Mouse (Mus musculus): ENCODE measurements around the gene Gm26620.

The Gm26620 gene

DNA sequence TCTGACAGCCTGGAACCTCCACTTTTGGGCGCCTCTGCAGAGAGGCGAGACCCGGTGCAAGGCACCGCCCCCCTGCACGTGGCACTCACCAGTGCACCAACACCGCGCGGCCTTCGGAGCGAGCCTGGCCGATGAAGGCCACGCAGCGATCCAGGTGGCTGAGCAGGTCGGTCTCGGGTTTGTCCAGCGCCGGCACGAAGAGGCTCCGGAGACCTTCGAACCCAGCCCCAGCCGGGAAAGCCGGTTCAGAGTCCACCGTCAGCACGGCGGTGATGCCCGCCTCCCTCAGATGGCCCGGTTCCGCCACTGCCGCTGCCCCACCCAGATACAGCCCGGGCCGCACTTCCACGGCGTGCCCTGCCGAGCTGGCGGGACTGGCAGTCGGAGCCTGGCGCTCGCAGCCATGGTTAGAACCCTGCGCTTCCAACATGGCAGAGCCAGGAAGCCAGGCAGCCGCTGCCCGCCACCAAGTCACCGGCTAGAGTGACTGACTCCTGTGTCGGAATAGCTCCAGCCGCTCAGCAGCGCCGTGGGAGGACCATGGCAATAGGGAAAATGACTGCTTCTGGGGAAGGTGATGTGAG is at the start of gene Gm26620, which contains the start of gene Dusp12:
Gene Gm26620 (plus strand): TSS at position 88 of the 584 bp plus-strand sequence.
Gene Dusp12 (minus strand): TSS at position 563 of the 584 bp plus-strand sequence.
- in situ Hi-C loops (cut with MboI, MseI): loop anchor here in 1 of 2 experiments (25.0 kb wide), 1 partner anchor 377 kb away; the partner anchor contains the start of genes Adamts4, B4galt3 and Ndufs2

DNA sequence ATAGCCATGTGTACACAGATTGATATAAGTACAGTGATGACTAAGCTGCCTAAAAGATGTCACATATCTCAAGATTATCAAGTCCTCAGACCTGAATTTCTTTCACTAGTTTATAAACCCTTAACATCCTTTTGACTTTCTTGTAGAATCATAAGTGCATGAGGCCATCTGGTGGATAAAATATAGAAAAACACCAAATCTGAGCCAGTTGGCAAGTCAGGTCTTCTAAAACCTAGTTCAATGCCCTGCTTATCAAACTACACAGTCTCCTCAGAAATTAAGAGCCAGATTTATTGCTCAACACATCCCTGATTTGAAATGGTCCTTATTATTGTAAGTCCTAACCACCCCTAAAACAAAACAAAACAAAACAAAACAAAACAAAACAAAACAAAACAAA is 45.2 kb upstream of the Gm26620 start:
- in situ Hi-C loops (cut with MboI, MseI): loop anchor here (5.0 to 25.0 kb wide), 2 partner anchors 212 to 877 kb away; partner anchors contain the start of gene Hsd17b7 (in 1 of the 2)

- in situ Hi-C loops (cut with MboI, MseI): loop anchor here in 1 of 2 experiments (25.0 kb wide), 1 partner anchor 882 kb away; the partner anchor contains the start of gene Hsd17b7
Observed at GRCm38 (mm10) chr1:170844380-170844779, 40.5 kb upstream of the Gm26620 start.

DNA sequence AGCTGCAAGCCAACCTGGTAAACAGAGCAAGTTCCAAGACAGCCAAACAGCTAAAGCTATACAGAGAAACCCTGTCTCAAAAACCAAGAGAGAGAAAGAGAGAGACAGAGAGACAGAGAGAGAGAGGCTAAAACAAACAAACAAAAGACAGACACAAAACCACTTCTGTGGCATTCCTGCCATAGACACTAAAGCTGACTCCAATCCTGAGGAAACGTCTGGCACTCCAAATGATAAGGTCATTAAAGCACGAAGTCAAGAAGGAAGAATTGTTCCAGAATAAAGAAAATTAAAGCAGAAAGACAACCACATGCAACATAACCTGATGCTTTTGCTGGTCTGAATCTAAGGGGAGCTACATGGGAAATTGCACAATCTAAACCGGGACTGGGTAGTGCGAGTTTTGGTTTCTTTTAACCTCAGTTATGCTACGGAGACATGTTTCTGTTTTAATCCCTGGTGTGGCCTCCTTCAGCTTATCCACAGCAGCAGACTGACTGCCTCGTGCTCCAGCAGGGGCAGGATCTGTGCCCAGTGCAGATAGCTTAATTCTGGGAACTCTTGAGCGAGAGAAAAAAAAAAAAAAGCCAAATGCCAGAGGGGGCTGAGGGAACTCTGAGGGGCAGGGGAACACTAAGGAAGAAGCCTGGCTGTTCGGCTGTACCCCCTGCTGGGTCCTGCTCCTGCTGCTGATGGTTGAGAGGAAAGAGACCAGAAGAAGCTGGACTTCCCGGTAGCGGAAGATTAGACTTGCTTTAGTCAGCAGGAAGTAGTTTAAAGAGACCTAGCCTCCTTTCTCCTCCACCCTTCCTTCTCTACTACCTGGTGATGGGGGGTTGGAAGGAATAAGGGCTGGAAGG is 39.2 kb upstream of the Gm26620 start:
- in situ Hi-C loops (cut with MboI, MseI): loop anchor here in 1 of 2 experiments (25.0 kb wide), 1 partner anchor 883 kb away; the partner anchor contains the start of gene Hsd17b7

DNA sequence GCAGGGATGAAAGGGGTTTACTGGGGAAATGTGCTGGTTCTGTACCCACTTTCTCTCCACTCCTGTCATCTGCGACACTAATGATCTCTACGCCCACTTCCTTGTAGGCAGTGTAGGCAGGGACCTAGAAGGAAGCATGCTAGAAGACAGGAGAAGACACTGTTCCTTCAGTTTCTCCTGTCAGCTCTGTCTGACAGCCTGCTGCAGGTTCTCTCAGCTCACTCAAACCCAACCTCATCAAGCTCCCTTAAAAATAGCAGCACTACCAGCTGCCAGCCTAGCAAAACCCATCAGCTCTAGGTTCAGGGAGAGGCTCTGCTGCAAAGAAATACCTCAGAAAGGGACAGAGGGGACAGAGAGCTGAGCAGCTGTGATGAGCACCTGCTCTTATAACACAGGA is 34.9 kb upstream of the Gm26620 start:
- in situ Hi-C loops (cut with MboI, MseI): loop anchor here (25.0 kb wide), 2 partner anchors 638 to 1662 kb away; partner anchors contain the start of genes Cfap45 (in 1 of the 2), Tagln2 (in 1 of the 2) and Uhmk1 (in 1 of the 2)

- in situ Hi-C loops (cut with MboI, MseI): loop anchor here (25.0 kb wide), 2 partner anchors 639 to 1661 kb away; partner anchors contain the start of genes Cfap45 (in 1 of the 2), Tagln2 (in 1 of the 2) and Uhmk1 (in 1 of the 2)
Observed at GRCm38 (mm10) chr1:170850637-170851624, 33.9 kb upstream of the Gm26620 start.

- in situ Hi-C loops (cut with MboI, MseI): loop anchor here (25.0 kb wide), 2 partner anchors 641 to 1659 kb away; partner anchors contain the start of genes Cfap45 (in 1 of the 2), Tagln2 (in 1 of the 2) and Uhmk1 (in 1 of the 2)
Observed at GRCm38 (mm10) chr1:170853604-170854003, 31.3 kb upstream of the Gm26620 start.

GRCm38 (mm10) chr1:170855056-170855760 is 29.7 kb upstream of the Gm26620 start:
- in situ Hi-C loops (cut with MboI, MseI): loop anchor here (25.0 kb wide), 2 partner anchors 643 to 1657 kb away; partner anchors contain the start of genes Cfap45 (in 1 of the 2), Tagln2 (in 1 of the 2) and Uhmk1 (in 1 of the 2)

DNA sequence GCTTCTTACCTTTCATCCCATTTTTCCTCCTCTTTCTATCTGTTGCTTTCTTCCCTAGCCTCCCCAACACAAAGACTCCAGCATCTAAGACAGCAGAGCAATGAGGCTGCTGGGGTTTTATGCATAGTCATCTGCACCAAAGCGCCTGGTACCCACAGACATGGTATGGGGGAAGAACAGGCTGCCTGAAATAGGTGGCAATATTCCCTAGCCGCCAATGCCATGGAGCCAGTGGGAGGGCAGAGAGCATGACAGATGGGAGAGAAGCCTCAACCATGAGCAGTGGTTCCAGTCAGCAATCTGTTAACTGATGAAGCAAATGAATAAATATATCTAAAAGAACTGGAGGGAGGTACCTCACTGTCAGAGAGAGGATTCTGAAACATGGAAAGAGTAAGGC is 27.5 kb upstream of the Gm26620 start:
- in situ Hi-C loops (cut with MboI, MseI): loop anchor here (25.0 kb wide), 2 partner anchors 645 to 1655 kb away; partner anchors contain the start of genes Cfap45 (in 1 of the 2), Tagln2 (in 1 of the 2) and Uhmk1 (in 1 of the 2)

- in situ Hi-C loops (cut with MboI, MseI): loop anchor here (25.0 kb wide), 2 partner anchors 647 to 1653 kb away; partner anchors contain the start of genes Cfap45 (in 1 of the 2), Tagln2 (in 1 of the 2) and Uhmk1 (in 1 of the 2)
Observed at GRCm38 (mm10) chr1:170858872-170859271, 26.0 kb upstream of the Gm26620 start.

- in situ Hi-C loops (cut with MboI, MseI): loop anchor here (25.0 kb wide), 2 partner anchors 650 to 1650 kb away; partner anchors contain the start of genes Cfap45 (in 1 of the 2), Tagln2 (in 1 of the 2) and Uhmk1 (in 1 of the 2)
Observed at GRCm38 (mm10) chr1:170861671-170862434, 23.0 kb upstream of the Gm26620 start.

GRCm38 (mm10) chr1:170862435-170862717 is 22.5 kb upstream of the Gm26620 start:
- in situ Hi-C loops (cut with MboI, MseI): loop anchor here (25.0 kb wide), 2 partner anchors 650 to 1650 kb away; partner anchors contain the start of genes Cfap45 (in 1 of the 2), Tagln2 (in 1 of the 2) and Uhmk1 (in 1 of the 2)

- in situ Hi-C loops (cut with MboI, MseI): loop anchor here (25.0 kb wide), 2 partner anchors 651 to 1649 kb away; partner anchors contain the start of genes Cfap45 (in 1 of the 2), Tagln2 (in 1 of the 2) and Uhmk1 (in 1 of the 2)
Observed at GRCm38 (mm10) chr1:170863033-170863432, 21.8 kb upstream of the Gm26620 start.

DNA sequence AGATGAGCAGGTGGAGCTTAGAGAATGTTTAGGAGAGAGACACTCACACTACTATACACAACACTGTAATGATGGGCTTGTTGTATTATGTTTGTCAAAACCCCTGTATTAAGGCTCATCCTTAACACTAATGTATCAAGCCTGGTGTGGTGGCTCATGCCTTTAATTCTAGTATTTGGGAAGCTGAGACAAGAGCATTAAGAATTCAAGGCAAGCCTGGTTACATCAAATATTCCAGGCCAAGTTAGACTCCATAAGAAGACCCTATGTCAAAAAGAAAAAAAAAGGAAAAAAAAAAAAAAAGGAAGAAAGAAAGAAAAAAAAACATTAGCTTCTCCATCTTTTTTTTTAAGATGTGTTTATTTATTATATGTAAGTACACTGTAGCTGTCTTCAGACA is 20.6 kb upstream of the Gm26620 start:
- in situ Hi-C loops (cut with MboI, MseI): loop anchor here (25.0 kb wide), 2 partner anchors 652 to 1648 kb away; partner anchors contain the start of genes Cfap45 (in 1 of the 2), Tagln2 (in 1 of the 2) and Uhmk1 (in 1 of the 2)

DNA sequence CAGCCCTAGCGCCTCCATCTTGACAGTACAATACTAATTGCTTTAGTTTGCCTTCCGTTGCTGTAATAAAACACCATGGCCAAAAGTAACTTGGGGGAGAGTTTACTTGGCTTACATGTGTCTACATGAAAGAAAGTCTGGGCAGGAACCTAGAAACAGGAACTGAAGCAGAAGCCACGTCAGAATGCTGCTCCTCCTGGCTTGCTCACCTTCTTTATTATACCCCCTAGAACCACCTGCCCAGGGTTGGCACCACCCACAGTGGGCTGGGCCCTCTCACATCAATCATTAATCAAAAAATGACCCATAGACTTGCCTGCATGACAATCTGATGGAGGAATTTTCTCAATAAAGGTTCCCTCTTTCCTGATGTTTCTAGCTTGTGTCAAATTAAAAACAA is 20.1 kb upstream of the Gm26620 start:
- in situ Hi-C loops (cut with MboI, MseI): loop anchor here (25.0 kb wide), 2 partner anchors 652 to 1648 kb away; partner anchors contain the start of genes Cfap45 (in 1 of the 2), Tagln2 (in 1 of the 2) and Uhmk1 (in 1 of the 2)

- in situ Hi-C loops (cut with MboI, MseI): loop anchor here (25.0 kb wide), 2 partner anchors 653 to 1647 kb away; partner anchors contain the start of genes Cfap45 (in 1 of the 2), Tagln2 (in 1 of the 2) and Uhmk1 (in 1 of the 2)
Observed at GRCm38 (mm10) chr1:170865406-170865805, 19.5 kb upstream of the Gm26620 start.

DNA sequence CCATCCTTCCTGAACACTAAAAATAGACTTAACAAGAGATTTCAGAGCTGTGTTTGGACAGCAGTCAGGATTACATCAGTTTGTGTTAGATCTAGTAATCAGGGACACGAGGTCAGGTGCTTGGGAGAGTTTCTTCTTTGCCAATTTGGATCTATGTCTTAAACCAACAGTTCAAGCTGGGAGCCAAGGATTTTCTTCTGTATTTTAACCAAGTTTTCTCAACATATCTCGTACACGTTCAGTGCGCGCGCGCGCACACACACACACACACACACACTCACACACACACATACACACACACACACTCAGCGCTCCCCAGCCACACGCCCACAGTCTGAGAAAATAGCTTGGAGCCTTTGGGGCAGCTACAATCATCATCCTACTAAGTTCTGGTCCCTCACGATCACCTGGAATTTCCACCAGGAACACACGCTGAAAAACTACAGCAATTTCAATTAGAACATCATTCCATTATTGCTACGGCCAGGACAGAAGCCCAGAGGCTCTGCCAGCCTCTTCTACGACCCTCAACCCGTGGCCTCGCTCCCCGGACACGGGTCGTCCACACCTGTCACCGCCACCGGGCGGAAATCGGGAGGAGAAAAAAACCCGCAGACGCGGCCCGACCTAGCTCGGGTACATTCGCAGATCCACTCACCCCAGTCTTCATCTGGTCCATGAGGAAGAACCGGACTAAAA is 17.7 kb upstream of the Gm26620 start:
- in situ Hi-C loops (cut with MboI, MseI): loop anchor here (25.0 kb wide), 2 partner anchors 655 to 1645 kb away; partner anchors contain the start of genes Cfap45 (in 1 of the 2), Tagln2 (in 1 of the 2) and Uhmk1 (in 1 of the 2)
